Mouse (Mus musculus) kidney, adult 2 months (tissue): ENCODE results near the gene Ablim1. TPM values are rescaled to one million over a fixed set of nuclear protein-coding genes. Genes with fewer than 3 reads are reported as not detected.

Experiments
- DNase-seq: peaks from one replicate; pipeline ENCODE4 v3.0.0; 2021
- H3K27ac ChIP-seq: fragments of 200-500 bp; 2 replicates; pipeline ENCODE4 v1.5.1; 2012; ENCODE audit warnings: low read depth, low read length, control low read depth, inconsistent platforms; ENCODE audit not compliant: insufficient read depth
- H3K27me3 ChIP-seq: fragments of 200-500 bp; replicated peaks from 2 replicates; pipeline ENCODE4 v1.6.1; 2012; ENCODE audit warnings: mild to moderate bottlenecking, moderate library complexity, low read length, inconsistent platforms; ENCODE audit not compliant: control insufficient read depth, insufficient read depth
- H3K36me3 ChIP-seq: fragments of 200-500 bp; 2 replicates; pipeline ENCODE4 v1.6.1; 2012; ENCODE audit warnings: mild to moderate bottlenecking, moderate library complexity, low read length, inconsistent platforms; ENCODE audit not compliant: control insufficient read depth, insufficient read depth
- H3K4me1 ChIP-seq: fragments of 200-500 bp; 2 replicates; pipeline ENCODE4 v1.6.1; 2011; ENCODE audit warnings: low read length; ENCODE audit not compliant: control insufficient read depth, insufficient read depth
- H3K4me3 ChIP-seq: fragments of 200-500 bp; 2 replicates; pipeline ENCODE4 v1.5.1; 2011; ENCODE audit warnings: mild to moderate bottlenecking, low read depth, low read length, control low read depth; ENCODE audit not compliant: insufficient read depth
- CTCF ChIP-seq: fragments of 200-500 bp; conservative IDR thresholded peaks from 2 replicates; pipeline ENCODE4 v1.5.1; 2011; ENCODE audit warnings: low read depth, mild to moderate bottlenecking, control low read depth, low read length, moderate library complexity, mixed read lengths; ENCODE audit not compliant: insufficient read depth, insufficient read length
- POLR2A ChIP-seq: fragments of 200-500 bp; IDR thresholded peaks from one replicate; pipeline ENCODE4 v1.6.1; 2011; ENCODE audit warnings: low read depth, low read length, control low read depth
- WGBS: fragments of 180-500 bp; shearing (Covaris S2); methylation state at CpG from one replicate; pipeline ENCODE4 v1.1.7; 2018; 5-methylcytosine and 5-hydroxymethylcytosine counted together
- polyA plus RNA-seq: library from polyadenylated mRNA; depleted of rRNA; stranded (reverse); fragments of >200 nt; gene quantifications from 2 replicates; pipeline ENCODE4 v1.2.3, GENCODE M21; 2012

Ablim1 gene
- polyA plus RNA-seq, 1 experiment: 34.7 TPM

GRCm38 (mm10) chr19:57217161-57217560 is 97.6 kb downstream of the Ablim1 start:
- Histone ChIP-seq H3K27ac (no peak overlapping the region), H3K27me3 (no peaks in the 10 kb centered on the region), H3K36me3 (no peaks in the 10 kb centered on the region), H3K4me1 (no peaks in the 10 kb centered on the region), H3K4me3 (no peak overlapping the region)
- TF ChIP-seq CTCF (no peak), POLR2A (no peak)
- 71% methylated on average over 4 of the region's 4 CpGs for WGBS
- DNase-seq: no peak

- no peak for DNase-seq
- TF ChIP-seq CTCF (no peak), POLR2A (no peak)
- 83% methylated on average over 8 of the region's 8 CpGs for WGBS
- Histone ChIP-seq H3K27me3 (no peaks in the 10 kb centered on the region), H3K36me3 (no peaks in the 10 kb centered on the region), H3K4me1 (peaks cover 3% of the 10 kb centered on the region; the same call in 1 of the 2 replicates), H3K4me3 (no peak overlapping the region), H3K27ac (no peak overlapping the region)
Observed at GRCm38 (mm10) chr19:57215527-57215926, 99.2 kb downstream of the Ablim1 start.

- WGBS: 68% methylated on average over 2 of the region's 2 CpGs
- H3K27me3 ChIP-seq: no peaks in the 10 kb centered on the region
- DNase-seq: no peak
- TF ChIP-seq CTCF: no peak
- TF ChIP-seq POLR2A: no peak
- no peaks in the 10 kb centered on the region for H3K36me3 ChIP-seq
- H3K4me3 ChIP-seq: no peak overlapping the region
- H3K27ac ChIP-seq: no peak overlapping the region
- H3K4me1 ChIP-seq: peaks cover 3% of the 10 kb centered on the region; the same call in 1 of the 2 replicates
Observed at GRCm38 (mm10) chr19:57212406-57212805, 102.3 kb downstream of the Ablim1 start.

- no peak overlapping the region for H3K27ac ChIP-seq
- 68% methylated on average over 15 of the region's 15 CpGs for WGBS
- H3K36me3 ChIP-seq: no peaks in the 10 kb centered on the region
- DNase-seq: peak; percentile 65
- TF ChIP-seq POLR2A (no peak), CTCF (no peak)
- peaks cover 3% of the 10 kb centered on the region; the same call in 1 of the 2 replicates for H3K4me1 ChIP-seq
- H3K27me3 ChIP-seq: no peaks in the 10 kb centered on the region
- no peak overlapping the region for H3K4me3 ChIP-seq
Observed at GRCm38 (mm10) chr19:57211444-57212111, 103.1 kb downstream of the Ablim1 start.

- no peak overlapping the region for H3K27ac ChIP-seq
- H3K4me3 ChIP-seq: no peak overlapping the region
- TF ChIP-seq POLR2A (no peak), CTCF (no peak)
- no peaks in the 10 kb centered on the region for H3K27me3 ChIP-seq
- H3K36me3 ChIP-seq: no peaks in the 10 kb centered on the region
- no peak for DNase-seq
- WGBS: 87% methylated on average over 2 of the region's 2 CpGs
- H3K4me1 ChIP-seq: peaks cover 3% of the 10 kb centered on the region; the same call in 1 of the 2 replicates
Observed at GRCm38 (mm10) chr19:57210924-57211323, 103.8 kb downstream of the Ablim1 start.

GRCm38 (mm10) chr19:57204101-57204500 is 110.6 kb downstream of the Ablim1 start:
- H3K27ac ChIP-seq: peak overlapping the region; percentile 1; the same call in 1 of the 2 replicates
- H3K27me3 ChIP-seq: no peaks in the 10 kb centered on the region
- WGBS: 36% methylated on average over 7 of the region's 7 CpGs

GRCm38 (mm10) chr19:57202554-57202953 is 112.2 kb downstream of the Ablim1 start:
- H3K27ac ChIP-seq: peak overlapping the region; percentile 46
- peak; percentile 60 for DNase-seq
- no peaks in the 10 kb centered on the region for H3K36me3 ChIP-seq
- no peak overlapping the region for H3K4me3 ChIP-seq
- WGBS: 78% methylated on average over 1 of the region's 1 CpGs
- TF ChIP-seq POLR2A: no peak
- TF ChIP-seq CTCF: no peak
- H3K4me1 ChIP-seq: peaks cover 43% of the 10 kb centered on the region
- no peaks in the 10 kb centered on the region for H3K27me3 ChIP-seq

More at GRCm38 (mm10) chr19:57204101-57204500, 110.6 kb downstream of the Ablim1 start:
- no peaks in the 10 kb centered on the region for H3K36me3 ChIP-seq
- peak; percentile 77 for DNase-seq
- H3K4me3 ChIP-seq: no peak overlapping the region
- TF ChIP-seq POLR2A (no peak), CTCF (no peak)
- peaks cover 30% of the 10 kb centered on the region for H3K4me1 ChIP-seq
